Mouse (Mus musculus): ENCODE results near the gene Abt1.

- TF ChIP-seq POLR2A (IDR thresholded peaks at IDR 0.05; ENCODE audit: borderline replicate concordance, extremely low read depth, low read depth, low read length) (no peak), CTCF (IDR thresholded peaks at IDR 0.05; ENCODE audit: insufficient read depth, low read length) (no peak)
These were observed 22.9 kb upstream of the Abt1 start for GRCm38 (mm10) chr13:23446498-23446952.

Data from lung, adult 2 months (tissue).